Mouse (Mus musculus): ENCODE measurements around the gene Hps5.

Hps5 gene

DNA sequence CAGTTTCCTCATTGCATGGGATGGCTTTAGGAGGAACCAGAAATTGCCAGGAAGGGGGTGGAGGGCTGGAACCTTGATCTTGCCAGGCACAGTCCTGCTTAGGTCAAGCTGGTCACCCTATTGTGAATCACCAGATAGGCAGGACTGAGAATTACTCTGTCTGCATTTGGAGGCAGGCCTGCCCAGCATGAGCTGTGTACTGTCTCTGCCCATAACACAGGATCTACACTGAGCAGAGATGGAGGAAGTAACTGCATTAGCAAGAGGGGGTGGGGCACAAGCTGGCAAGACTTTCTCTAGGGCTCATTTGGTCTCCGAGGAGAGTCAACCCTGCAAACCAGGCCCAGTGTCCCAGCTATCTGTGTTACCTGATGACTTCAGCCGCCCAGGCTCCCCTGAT lies 60.9 kb downstream of the Hps5 start:
- DNase-seq (ENCODE audit: low spot score), result no peak

DNA sequence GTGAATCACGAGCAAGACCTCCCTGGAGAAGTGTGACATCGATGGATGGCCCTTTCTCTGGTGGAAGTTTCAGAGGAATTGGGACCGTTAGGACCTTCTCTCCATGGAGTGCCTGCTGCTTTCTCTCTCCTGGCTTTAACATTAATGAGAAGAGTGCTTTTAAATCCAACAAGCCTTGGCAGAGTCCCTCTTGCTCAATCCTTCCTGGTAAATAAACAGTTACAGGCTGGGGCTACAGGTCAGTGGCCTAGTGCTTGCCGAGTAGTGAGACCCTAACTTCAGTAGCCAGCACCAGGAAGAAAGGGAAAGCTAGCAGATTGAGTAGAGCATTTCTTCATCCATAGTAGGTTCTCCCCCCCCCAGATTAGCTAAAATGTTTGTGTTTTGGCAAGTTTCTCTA lies 63.4 kb downstream of the Hps5 start, which contains the start of gene Saa4:
TSS of gene Saa4 (minus strand) at position 146 of the 400 bp plus-strand sequence.
- no peak for DNase-seq (ENCODE audit: low spot score)

DNA sequence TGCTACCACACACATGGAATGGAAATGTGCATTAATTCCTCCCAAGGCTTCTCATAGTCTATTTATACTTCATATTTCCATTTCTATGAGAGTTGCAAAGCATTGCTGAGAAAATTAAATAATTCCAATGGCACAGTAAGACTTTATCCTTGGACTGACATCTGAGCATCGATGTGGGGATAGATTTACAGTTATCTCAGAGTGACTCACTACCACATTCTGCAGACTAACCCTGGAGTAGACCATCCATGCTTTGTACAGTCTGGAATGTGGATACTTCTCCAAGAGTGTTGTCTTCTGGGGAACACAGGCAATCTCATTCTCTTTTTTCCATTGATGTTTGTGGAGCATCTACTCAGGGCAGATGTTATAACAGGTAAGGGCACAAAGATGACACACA lies 68.3 kb downstream of the Hps5 start:
- no peak for DNase-seq (ENCODE audit: low spot score)

GRCm38 (mm10) chr7:46724396-46724795 lies 71.5 kb downstream of the Hps5 start:
- no peak for DNase-seq (ENCODE audit: low spot score)

DNA sequence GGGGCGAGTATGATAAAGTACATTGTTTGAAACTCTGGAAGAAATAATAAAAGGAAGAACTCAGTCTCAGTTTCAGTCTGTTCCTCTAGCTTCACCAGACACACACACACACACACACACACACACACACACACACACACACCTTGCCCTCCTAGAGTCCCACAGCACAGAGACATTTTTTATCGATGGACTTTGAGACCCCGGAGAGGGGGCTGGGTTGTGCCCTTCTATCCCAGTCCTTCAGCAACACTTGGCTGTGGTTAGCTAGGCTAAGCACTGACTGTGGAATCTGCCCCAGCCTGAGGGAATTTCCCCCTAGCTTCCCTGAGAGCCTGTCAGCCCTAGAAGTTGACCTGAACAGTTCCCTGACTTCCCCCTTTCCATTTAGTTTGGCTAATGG lies 72.0 kb downstream of the Hps5 start:
- DNase-seq (ENCODE audit: low spot score), result no peak

GRCm38 (mm10) chr7:46723354-46723753 lies 72.5 kb downstream of the Hps5 start:
- DNase-seq (ENCODE audit: low spot score), result no peak

- DNase-seq (ENCODE audit: low spot score), result no peak
Observed at GRCm38 (mm10) chr7:46720460-46720859, 75.4 kb downstream of the Hps5 start.

GRCm38 (mm10) chr7:46719526-46719925 lies 76.3 kb downstream of the Hps5 start:
- no peak for DNase-seq (ENCODE audit: low spot score)

- DNase-seq (ENCODE audit: low spot score), result no peak
Observed at GRCm38 (mm10) chr7:46718591-46719270, 77.1 kb downstream of the Hps5 start.

DNA sequence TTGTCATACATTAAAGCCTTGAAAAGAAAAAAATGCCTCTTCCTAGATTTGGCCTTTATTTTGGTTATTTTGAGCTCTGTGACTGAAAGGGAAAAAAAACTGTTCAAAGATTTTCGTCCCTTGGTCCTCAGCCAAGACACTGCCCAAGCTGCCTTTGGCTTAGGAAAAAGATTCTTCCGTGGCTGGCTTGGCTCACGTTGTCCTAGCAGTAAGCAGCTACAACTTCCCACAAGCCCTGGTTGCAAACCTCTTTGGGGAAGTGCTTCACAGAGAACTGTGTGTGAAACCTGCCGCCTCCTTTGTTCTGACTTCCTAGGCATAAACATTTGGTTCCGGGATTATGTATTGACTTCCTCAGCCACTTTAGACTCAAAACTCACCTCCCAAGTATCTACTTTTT lies 79.0 kb downstream of the Hps5 start:
- DNase-seq (ENCODE audit: low spot score), result no peak

DNA sequence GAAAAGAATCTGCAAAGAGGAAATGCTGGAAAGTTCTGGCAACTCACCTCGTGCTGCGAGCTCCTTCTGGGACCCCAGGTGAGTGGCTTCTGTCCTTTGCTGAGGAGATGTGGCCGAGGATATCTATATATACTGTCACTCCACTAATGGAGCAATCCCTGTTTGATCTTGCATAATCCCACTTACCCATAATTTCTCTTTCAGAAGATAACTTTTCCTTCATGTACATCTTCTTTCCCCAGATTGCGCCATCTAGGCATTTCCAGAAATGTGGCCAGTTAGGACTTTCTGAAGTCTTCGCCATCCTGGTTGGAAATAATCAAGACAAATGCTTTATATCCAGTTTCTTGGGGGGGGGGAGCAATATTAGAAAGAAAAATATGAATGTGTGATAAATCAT lies 80.3 kb downstream of the Hps5 start, which contains the start of gene Saa3:
TSS of gene Saa3 (minus strand) at position 101 of the 400 bp plus-strand sequence.
- DNase-seq (ENCODE audit: low spot score), result no peak

DNA sequence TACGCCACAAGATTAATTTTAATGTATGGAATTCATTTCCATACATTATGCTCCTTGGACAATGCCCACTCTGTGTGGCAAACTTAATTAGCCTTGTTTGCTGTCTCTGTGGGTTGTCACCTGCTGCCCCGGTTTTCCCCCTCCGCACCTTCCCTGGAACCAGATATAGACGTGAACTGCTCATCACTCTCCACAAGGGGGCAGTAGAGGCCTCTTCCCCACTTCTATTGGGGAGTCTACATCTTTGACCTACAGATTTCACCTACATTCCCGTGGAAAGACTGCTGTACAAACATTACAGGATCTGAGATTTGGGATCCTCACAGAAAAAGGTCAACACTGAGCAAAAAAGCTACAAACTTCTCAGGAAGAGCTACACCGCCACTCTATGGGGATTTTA lies 81.3 kb downstream of the Hps5 start:
- peak; percentile 65 for DNase-seq (ENCODE audit: low spot score)

- no peak for DNase-seq (ENCODE audit: low spot score)
Observed at GRCm38 (mm10) chr7:46712250-46712649, 83.6 kb downstream of the Hps5 start.

All from MN1 (cell line).